Mouse (Mus musculus) cerebellum, postnatal 14 days (tissue): ENCODE data around the gene Hmgn2.
A peak's percentile ranks its signal among the peaks of the same experiment; 100 is the strongest.

ENCODE experiments used
- DNase-seq, 2 experiments: peaks; one replicate each; pipeline ENCODE4 v3.0.0; 2021; ENCODE audit warnings: mixed read lengths in 2 of 2

Hmgn2 gene

GRCm38 (mm10) chr4:133918093-133918825 lies 50.2 kb downstream of the Hmgn2 start:
- peak in 1 of 2 experiments; percentile 32 for DNase-seq
